Mouse (Mus musculus) neural tube, embryonic 12.5 days (tissue): ENCODE measurements around the gene Limch1. TPM values are rescaled to one million over a fixed set of nuclear protein-coding genes. Genes with fewer than 3 reads are reported as not detected.
A peak's percentile ranks its signal among the peaks of the same experiment; 100 is the strongest.

Experiments
- ATAC-seq: fragments of 200-750 bp; cut with Nextera tagmentation; 2 replicates; pipeline ENCODE4 v1.8.0; 2017; ENCODE audit warnings: low read depth, mild to moderate bottlenecking, moderate TSS enrichment, moderate library complexity; ENCODE audit not compliant: low FRiP score
- H3K27ac ChIP-seq: fragments of 300-500 bp; sonication (generic); 2 replicates; pipeline ENCODE4 v1.5.1; 2016
- H3K27me3 ChIP-seq: fragments of 300-500 bp; sonication (generic); replicated peaks from 2 replicates; pipeline ENCODE4 v1.6.1; 2016; ENCODE audit warnings: mild to moderate bottlenecking
- H3K36me3 ChIP-seq: fragments of 300-500 bp; sonication (generic); 2 replicates; pipeline ENCODE4 v1.6.1; 2016; ENCODE audit warnings: mild to moderate bottlenecking
- H3K4me1 ChIP-seq: fragments of 300-500 bp; sonication (generic); 2 replicates; pipeline ENCODE4 v1.6.1; 2016
- H3K4me2 ChIP-seq: fragments of 300-500 bp; sonication (generic); replicated peaks from 2 replicates; pipeline ENCODE4 v1.6.1; 2016; ENCODE audit warnings: mild to moderate bottlenecking
- H3K4me3 ChIP-seq: fragments of 300-500 bp; sonication (generic); 2 replicates; pipeline ENCODE4 v1.5.1; 2016
- H3K9ac ChIP-seq: fragments of 300-500 bp; sonication (generic); 2 replicates; pipeline ENCODE4 v1.6.1; 2016; ENCODE audit warnings: mild to moderate bottlenecking
- H3K9me3 ChIP-seq: fragments of 300-500 bp; sonication (generic); 2 replicates; pipeline ENCODE4 v1.6.1; 2016; ENCODE audit warnings: mild to moderate bottlenecking
- WGBS: fragments of 180-500 bp; shearing (Covaris S2); methylation state at CpG from one replicate; pipeline ENCODE4 v1.1.7; 2016; 5-methylcytosine and 5-hydroxymethylcytosine counted together
- polyA plus RNA-seq: library from polyadenylated mRNA; unstranded; fragments of >200 nt; fragmentation: Nextera tagmentation; extraction: Ambion mirVana; gene quantifications from 2 replicates; pipeline ENCODE4 v1.2.1, GENCODE M21; 2016

Gene Limch1
- polyA plus RNA-seq, 1 experiment from 2014 or later: 59.8 TPM

- no peak overlapping the region for H3K4me3 ChIP-seq
- no peak overlapping the region for H3K27ac ChIP-seq
- peaks cover 22% of the 10 kb centered on the region for H3K36me3 ChIP-seq
- no peak for ATAC-seq
- H3K27me3 ChIP-seq: no peaks in the 10 kb centered on the region
- H3K4me1 ChIP-seq: no peaks in the 10 kb centered on the region
- WGBS: 86% methylated on average over 4 of the region's 4 CpGs
- H3K9me3 ChIP-seq: no peaks in the 10 kb centered on the region
- no peak overlapping the region for H3K4me2 ChIP-seq
- H3K9ac ChIP-seq: no peak overlapping the region
These were observed 266.4 kb downstream of the Limch1 start for GRCm38 (mm10) chr5:67011985-67012384.

GRCm38 (mm10) chr5:67013926-67014325 lies 268.3 kb downstream of the Limch1 start:
- ATAC-seq: no peak
- Histone ChIP-seq H3K4me1 (no peaks in the 10 kb centered on the region), H3K4me2 (no peak overlapping the region), H3K9me3 (no peaks in the 10 kb centered on the region), H3K4me3 (no peak overlapping the region), H3K27ac (no peak overlapping the region), H3K36me3 (peaks cover 21% of the 10 kb centered on the region), H3K27me3 (no peaks in the 10 kb centered on the region), H3K9ac (no peak overlapping the region)
- 87% methylated on average over 3 of the region's 3 CpGs for WGBS

- H3K36me3 ChIP-seq: peaks cover 15% of the 10 kb centered on the region
- no peak overlapping the region for H3K4me2 ChIP-seq
- no peaks in the 10 kb centered on the region for H3K4me1 ChIP-seq
- no peak overlapping the region for H3K9ac ChIP-seq
- no peak overlapping the region for H3K4me3 ChIP-seq
- H3K27ac ChIP-seq: no peak overlapping the region
- no peaks in the 10 kb centered on the region for H3K27me3 ChIP-seq
- 15% methylated on average over 7 of the region's 7 CpGs for WGBS
- ATAC-seq: peak; percentile 53; the same call in 1 of the 2 replicates
- H3K9me3 ChIP-seq: no peaks in the 10 kb centered on the region
These were observed 270.8 kb downstream of the Limch1 start for GRCm38 (mm10) chr5:67016450-67016849.

- no peaks in the 10 kb centered on the region for H3K27me3 ChIP-seq
- WGBS: 71% methylated on average over 10 of the region's 10 CpGs
- no peaks in the 10 kb centered on the region for H3K9me3 ChIP-seq
- H3K4me2 ChIP-seq: no peak overlapping the region
- H3K4me1 ChIP-seq: no peaks in the 10 kb centered on the region; the same call in 1 of the 2 replicates
- peaks cover 34% of the 10 kb centered on the region for H3K36me3 ChIP-seq
- H3K27ac ChIP-seq: no peak overlapping the region
- ATAC-seq: no peak
- H3K4me3 ChIP-seq: no peak overlapping the region
- H3K9ac ChIP-seq: no peak overlapping the region
These were observed 278.9 kb downstream of the Limch1 start for GRCm38 (mm10) chr5:67024459-67025050.

GRCm38 (mm10) chr5:67025095-67025494 lies 279.5 kb downstream of the Limch1 start:
- H3K4me3 ChIP-seq: no peak overlapping the region
- 87% methylated on average over 8 of the region's 8 CpGs for WGBS

GRCm38 (mm10) chr5:67025581-67025980 lies 280.0 kb downstream of the Limch1 start:
- WGBS: 83% methylated on average over 10 of the region's 10 CpGs
- no peak for ATAC-seq

More at GRCm38 (mm10) chr5:67025095-67025494, 279.5 kb downstream of the Limch1 start:
- H3K27ac ChIP-seq: no peak overlapping the region
- peaks cover 38% of the 10 kb centered on the region for H3K36me3 ChIP-seq
- H3K27me3 ChIP-seq: no peaks in the 10 kb centered on the region
- H3K4me1 ChIP-seq: no peaks in the 10 kb centered on the region; the same call in 1 of the 2 replicates
- no peaks in the 10 kb centered on the region for H3K9me3 ChIP-seq
- no peak for ATAC-seq
- H3K4me2 ChIP-seq: no peak overlapping the region
- H3K9ac ChIP-seq: no peak overlapping the region

GRCm38 (mm10) chr5:67028786-67029185 lies 283.2 kb downstream of the Limch1 start:
- Histone ChIP-seq H3K9ac (no peak overlapping the region), H3K4me3 (no peak overlapping the region), H3K27me3 (no peaks in the 10 kb centered on the region), H3K27ac (no peak overlapping the region), H3K36me3 (peaks cover 54% of the 10 kb centered on the region), H3K4me1 (no peaks in the 10 kb centered on the region; the same call in 1 of the 2 replicates), H3K9me3 (no peaks in the 10 kb centered on the region), H3K4me2 (no peak overlapping the region)
- 70% methylated on average over 16 of the region's 16 CpGs for WGBS
- ATAC-seq: peak; percentile 41; the same call in 1 of the 2 replicates

More at GRCm38 (mm10) chr5:67025581-67025980, 280.0 kb downstream of the Limch1 start:
- H3K27ac ChIP-seq: no peak overlapping the region
- H3K27me3 ChIP-seq: no peaks in the 10 kb centered on the region
- no peak overlapping the region for H3K9ac ChIP-seq
- no peak overlapping the region for H3K4me2 ChIP-seq
- H3K9me3 ChIP-seq: no peaks in the 10 kb centered on the region
- H3K36me3 ChIP-seq: peaks cover 43% of the 10 kb centered on the region
- H3K4me3 ChIP-seq: no peak overlapping the region
- H3K4me1 ChIP-seq: no peaks in the 10 kb centered on the region; the same call in 1 of the 2 replicates

GRCm38 (mm10) chr5:67029946-67030345 lies 284.3 kb downstream of the Limch1 start:
- Histone ChIP-seq H3K4me1 (no peaks in the 10 kb centered on the region; the same call in 1 of the 2 replicates), H3K4me2 (no peak overlapping the region), H3K36me3 (peaks cover 54% of the 10 kb centered on the region), H3K9me3 (no peaks in the 10 kb centered on the region), H3K4me3 (no peak overlapping the region), H3K27me3 (no peaks in the 10 kb centered on the region), H3K27ac (no peak overlapping the region), H3K9ac (no peak overlapping the region)
- ATAC-seq: no peak
- 79% methylated on average over 3 of the region's 3 CpGs for WGBS

GRCm38 (mm10) chr5:67032601-67033000 lies 287.0 kb downstream of the Limch1 start:
- H3K4me3 ChIP-seq: no peak overlapping the region
- H3K36me3 ChIP-seq: peaks cover 60% of the 10 kb centered on the region
- no peak overlapping the region for H3K27ac ChIP-seq
- WGBS: 90% methylated on average over 7 of the region's 7 CpGs
- no peak overlapping the region for H3K4me2 ChIP-seq
- no peak overlapping the region for H3K9ac ChIP-seq
- ATAC-seq: no peak
- H3K4me1 ChIP-seq: no peaks in the 10 kb centered on the region; the same call in 1 of the 2 replicates
- no peaks in the 10 kb centered on the region for H3K27me3 ChIP-seq
- no peaks in the 10 kb centered on the region for H3K9me3 ChIP-seq

- H3K36me3 ChIP-seq: peaks cover 11% of the 10 kb centered on the region
- H3K9ac ChIP-seq: no peak overlapping the region
- no peaks in the 10 kb centered on the region for H3K4me1 ChIP-seq
- no peak overlapping the region for H3K4me3 ChIP-seq
- no peak overlapping the region for H3K4me2 ChIP-seq
- H3K27me3 ChIP-seq: no peaks in the 10 kb centered on the region
- ATAC-seq: no peak
- H3K27ac ChIP-seq: no peak overlapping the region
- WGBS: 89% methylated on average over 9 of the region's 9 CpGs
- no peaks in the 10 kb centered on the region for H3K9me3 ChIP-seq
These were observed 298.3 kb downstream of the Limch1 start for GRCm38 (mm10) chr5:67043932-67044331.

GRCm38 (mm10) chr5:67048003-67048402 lies 302.4 kb downstream of the Limch1 start:
- no peaks in the 10 kb centered on the region for H3K9me3 ChIP-seq
- no peak overlapping the region for H3K27ac ChIP-seq
- H3K9ac ChIP-seq: no peak overlapping the region
- 19% methylated on average over 4 of the region's 4 CpGs for WGBS
- no peaks in the 10 kb centered on the region for H3K4me1 ChIP-seq
- H3K4me3 ChIP-seq: no peak overlapping the region
- peaks cover 4% of the 10 kb centered on the region; the same call in 1 of the 2 replicates for H3K27me3 ChIP-seq
- no peak for ATAC-seq
- no peak overlapping the region for H3K4me2 ChIP-seq
- H3K36me3 ChIP-seq: peaks cover 18% of the 10 kb centered on the region

GRCm38 (mm10) chr5:67057803-67058202 lies 312.2 kb downstream of the Limch1 start:
- Histone ChIP-seq H3K4me3 (no peak overlapping the region), H3K9me3 (no peaks in the 10 kb centered on the region), H3K27ac (no peak overlapping the region), H3K36me3 (peaks cover 7% of the 10 kb centered on the region), H3K9ac (no peak overlapping the region), H3K4me1 (no peaks in the 10 kb centered on the region), H3K27me3 (no peaks in the 10 kb centered on the region), H3K4me2 (no peak overlapping the region)
- ATAC-seq: no peak
- WGBS: 90% methylated on average over 6 of the region's 6 CpGs

- no peak overlapping the region for H3K9ac ChIP-seq
- H3K4me3 ChIP-seq: no peak overlapping the region
- ATAC-seq: no peak
- no peak overlapping the region for H3K4me2 ChIP-seq
- no peak overlapping the region for H3K27ac ChIP-seq
- H3K9me3 ChIP-seq: no peaks in the 10 kb centered on the region
- no peaks in the 10 kb centered on the region for H3K36me3 ChIP-seq
- no peaks in the 10 kb centered on the region for H3K27me3 ChIP-seq
- no peaks in the 10 kb centered on the region for H3K4me1 ChIP-seq
- 43% methylated on average over 3 of the region's 4 CpGs for WGBS
These were observed 314.9 kb downstream of the Limch1 start for GRCm38 (mm10) chr5:67060519-67060918.
